Mouse (Mus musculus): ENCODE data around the gene 1700069L16Rik. TPM values are rescaled to one million over a fixed set of nuclear protein-coding genes. Genes with fewer than 3 reads are reported as not detected.

Gene 1700069L16Rik
- polyA plus RNA-seq, 1 experiment = not detected

- Histone ChIP-seq H3K27ac (ENCODE audit: insufficient read depth, low read depth, low read length) (no peak overlapping the region), H3K4me1 (ENCODE audit: control insufficient read depth, insufficient read depth, low read length) (peaks cover 16% of the 10 kb centered on the region), H3K4me3 (ENCODE audit: insufficient read depth, low read depth, low read length) (no peak overlapping the region)
- TF ChIP-seq POLR2A (IDR thresholded peaks at IDR 0.05; ENCODE audit: insufficient read depth, low read depth, low read length) (no peak), CTCF (IDR thresholded peaks at IDR 0.05; ENCODE audit: insufficient read depth, low read depth, low read length) (no peak)
- 70% methylated on average over 6 of the region's 6 CpGs for WGBS
Measured at GRCm38 (mm10) chr5:113726618-113727017, 2.0 kb upstream of the 1700069L16Rik start.

- no peak overlapping the region for H3K4me3 ChIP-seq (ENCODE audit: insufficient read depth, low read depth, low read length)
- H3K4me1 ChIP-seq (ENCODE audit: control insufficient read depth, insufficient read depth, low read length) = peaks cover 7% of the 10 kb centered on the region
- no peak overlapping the region for H3K27ac ChIP-seq (ENCODE audit: insufficient read depth, low read depth, low read length)
- TF ChIP-seq POLR2A (IDR thresholded peaks at IDR 0.05; ENCODE audit: insufficient read depth, low read depth, low read length) = no peak
- TF ChIP-seq CTCF (IDR thresholded peaks at IDR 0.05; ENCODE audit: insufficient read depth, low read depth, low read length) = no peak
- WGBS = 83% methylated on average over 12 of the region's 12 CpGs
Measured at GRCm38 (mm10) chr5:113725417-113725816, 845 bp upstream of the 1700069L16Rik start.

GRCm38 (mm10) chr5:113723567-113724237 lies 870 bp downstream of the 1700069L16Rik start:
- 40% methylated on average over 8 of the region's 8 CpGs for WGBS
- TF ChIP-seq CTCF (IDR thresholded peaks at IDR 0.05; ENCODE audit: insufficient read depth, low read depth, low read length) (no peak), POLR2A (IDR thresholded peaks at IDR 0.05; ENCODE audit: insufficient read depth, low read depth, low read length) (no peak)
- Histone ChIP-seq H3K4me3 (ENCODE audit: insufficient read depth, low read depth, low read length) (no peak overlapping the region), H3K27ac (ENCODE audit: insufficient read depth, low read depth, low read length) (no peak overlapping the region), H3K4me1 (ENCODE audit: control insufficient read depth, insufficient read depth, low read length) (peaks cover 12% of the 10 kb centered on the region)

DNA sequence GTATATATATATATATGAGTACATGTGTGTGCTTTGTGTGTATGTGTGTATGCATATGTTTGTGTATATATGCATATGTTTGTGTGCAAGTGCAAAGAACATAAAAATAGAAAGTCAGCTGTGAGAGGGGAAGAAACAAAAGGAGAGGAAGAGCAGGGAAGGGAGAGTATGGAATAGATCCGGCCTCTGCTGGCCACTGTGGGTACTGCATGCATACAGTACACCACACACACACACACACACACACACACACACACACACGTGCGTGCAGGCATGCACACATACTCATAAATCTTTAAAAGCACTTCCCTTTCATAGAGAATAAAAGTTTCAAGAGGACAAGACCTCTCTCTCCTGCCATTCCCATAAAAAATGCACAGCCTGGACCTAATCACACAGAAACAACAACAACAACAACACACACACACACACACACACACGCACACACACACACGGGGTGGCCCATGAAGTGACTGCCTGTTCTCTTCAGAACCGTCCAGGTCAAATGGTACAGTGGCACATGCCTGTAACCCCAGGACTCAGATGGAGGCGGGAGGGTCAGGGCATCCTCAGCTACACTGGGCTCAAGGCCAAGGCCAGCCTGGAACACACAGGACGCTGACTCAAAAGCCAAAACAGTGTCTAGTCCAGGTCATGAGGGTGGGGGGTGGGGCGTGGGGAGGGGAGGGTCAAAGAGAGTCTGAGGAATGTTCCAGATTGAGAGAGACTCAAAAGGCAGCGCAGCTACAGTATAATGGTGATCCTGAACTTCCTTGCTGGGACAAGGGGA lies 2.2 kb downstream of the 1700069L16Rik start:
- 89% methylated on average over 10 of the region's 10 CpGs for WGBS
- Histone ChIP-seq H3K4me3 (ENCODE audit: insufficient read depth, low read depth, low read length) (no peak overlapping the region), H3K4me1 (ENCODE audit: control insufficient read depth, insufficient read depth, low read length) (peaks cover 17% of the 10 kb centered on the region), H3K27ac (ENCODE audit: insufficient read depth, low read depth, low read length) (no peak overlapping the region)
- TF ChIP-seq POLR2A (IDR thresholded peaks at IDR 0.05; ENCODE audit: insufficient read depth, low read depth, low read length) (no peak), CTCF (IDR thresholded peaks at IDR 0.05; ENCODE audit: insufficient read depth, low read depth, low read length) (no peak)

- no peak overlapping the region for H3K27ac ChIP-seq (ENCODE audit: insufficient read depth, low read depth, low read length)
- 59% methylated on average over 8 of the region's 8 CpGs for WGBS
Measured at GRCm38 (mm10) chr5:113719221-113719661, 5.3 kb downstream of the 1700069L16Rik start.

DNA sequence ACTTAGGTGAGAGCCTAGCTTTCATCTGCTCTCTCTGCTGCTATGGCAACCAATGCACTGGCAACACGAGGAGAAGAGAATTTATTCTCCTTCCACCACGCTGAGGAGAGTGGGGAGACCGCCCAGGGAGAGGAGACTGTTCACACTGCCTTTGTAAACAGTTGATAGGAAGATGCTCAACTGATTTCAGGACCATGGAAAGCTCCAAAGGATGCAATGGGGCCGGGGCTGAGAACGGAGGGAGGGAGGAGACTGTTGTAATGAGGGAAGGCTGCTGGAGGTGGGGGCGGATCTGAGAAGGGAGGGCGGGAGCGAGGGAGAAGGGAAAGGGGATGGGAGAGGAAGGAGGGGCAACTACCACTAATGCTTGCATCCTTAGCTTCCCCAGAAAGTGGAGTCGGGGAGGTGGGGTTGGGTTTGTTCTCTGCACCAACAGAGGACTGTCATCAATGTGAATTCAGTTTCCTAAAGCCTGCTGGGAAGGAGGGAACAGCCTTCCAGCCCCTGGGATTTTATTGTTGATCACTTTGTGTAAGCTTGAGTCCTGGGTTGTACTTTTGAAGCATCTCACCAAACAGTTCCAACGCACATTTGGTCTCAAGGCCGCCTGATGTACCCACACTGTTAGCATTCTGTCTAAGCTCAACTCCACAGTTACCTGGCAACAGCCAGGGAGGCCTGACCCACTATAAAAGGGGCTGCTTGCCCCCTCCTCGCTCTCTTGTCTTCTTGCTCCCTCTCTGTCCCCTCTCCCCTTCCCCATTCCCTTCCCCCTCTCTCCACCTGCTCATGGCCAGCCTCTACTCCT lies 7.8 kb downstream of the 1700069L16Rik start:
- no peak for TF ChIP-seq CTCF (IDR thresholded peaks at IDR 0.05; ENCODE audit: insufficient read depth, low read depth, low read length)
- no peak for TF ChIP-seq POLR2A (IDR thresholded peaks at IDR 0.05; ENCODE audit: insufficient read depth, low read depth, low read length)
- 5% methylated on average over 11 of the region's 12 CpGs for WGBS
- H3K4me3 ChIP-seq (ENCODE audit: insufficient read depth, low read depth, low read length) = no peak overlapping the region
- peaks cover 31% of the 10 kb centered on the region for H3K4me1 ChIP-seq (ENCODE audit: control insufficient read depth, insufficient read depth, low read length)
- H3K27ac ChIP-seq (ENCODE audit: insufficient read depth, low read depth, low read length) = peak overlapping the region; percentile 79

More at GRCm38 (mm10) chr5:113719221-113719661, 5.3 kb downstream of the 1700069L16Rik start:
- no peak for TF ChIP-seq CTCF (IDR thresholded peaks at IDR 0.05; ENCODE audit: insufficient read depth, low read depth, low read length)
- TF ChIP-seq POLR2A (IDR thresholded peaks at IDR 0.05; ENCODE audit: insufficient read depth, low read depth, low read length) = no peak
- Histone ChIP-seq H3K4me3 (ENCODE audit: insufficient read depth, low read depth, low read length) (no peak overlapping the region), H3K4me1 (ENCODE audit: control insufficient read depth, insufficient read depth, low read length) (peaks cover 33% of the 10 kb centered on the region)

- no peak for TF ChIP-seq POLR2A (IDR thresholded peaks at IDR 0.05; ENCODE audit: insufficient read depth, low read depth, low read length)
- no peak for TF ChIP-seq CTCF (IDR thresholded peaks at IDR 0.05; ENCODE audit: insufficient read depth, low read depth, low read length)
- 92% methylated on average over 2 of the region's 2 CpGs for WGBS
- H3K27ac ChIP-seq (ENCODE audit: insufficient read depth, low read depth, low read length) = no peak overlapping the region
- no peak overlapping the region for H3K4me3 ChIP-seq (ENCODE audit: insufficient read depth, low read depth, low read length)
- peaks cover 16% of the 10 kb centered on the region for H3K4me1 ChIP-seq (ENCODE audit: control insufficient read depth, insufficient read depth, low read length)
Measured at GRCm38 (mm10) chr5:113712861-113713260, 11.7 kb downstream of the 1700069L16Rik start.

DNA sequence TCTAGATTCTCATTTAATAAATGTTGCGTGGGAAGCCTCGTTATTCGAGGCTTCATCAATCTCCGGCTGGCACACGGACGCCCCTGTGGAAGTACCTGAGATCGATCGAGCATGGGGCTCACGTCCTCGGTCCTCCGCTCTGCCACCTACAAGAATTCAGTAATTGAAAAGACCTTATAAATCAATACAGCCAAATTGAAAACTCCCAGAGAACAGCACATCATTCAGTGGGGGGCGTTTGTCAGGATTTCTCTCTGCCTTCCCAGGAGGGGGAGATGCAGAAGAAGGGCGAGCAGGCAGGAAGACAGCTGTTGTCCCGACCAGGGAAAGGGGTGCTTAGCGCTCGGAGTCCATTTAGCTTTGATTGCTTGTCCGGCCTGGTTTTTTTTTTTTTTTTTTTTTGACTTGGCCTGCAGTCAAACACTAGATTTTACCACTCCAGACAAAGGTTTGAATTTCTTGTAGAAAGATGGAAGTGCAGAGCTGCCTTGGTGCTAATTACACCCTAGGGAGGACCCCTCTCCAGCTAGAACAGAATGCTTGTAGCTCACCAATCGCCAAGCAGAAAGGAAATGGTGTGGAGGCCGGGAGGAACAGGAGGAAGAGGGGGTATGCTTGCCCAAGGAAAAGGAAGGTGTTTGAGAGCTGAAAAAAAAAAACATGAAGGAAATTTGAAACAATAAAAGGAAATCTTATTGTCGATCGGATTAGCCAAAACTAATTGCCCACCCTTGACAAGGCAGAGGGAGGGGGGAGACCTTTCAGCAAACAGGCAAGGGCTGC lies 20.6 kb downstream of the 1700069L16Rik start:
- Histone ChIP-seq H3K4me3 (ENCODE audit: insufficient read depth, low read depth, low read length) (no peak overlapping the region), H3K4me1 (ENCODE audit: control insufficient read depth, insufficient read depth, low read length) (peaks cover 7% of the 10 kb centered on the region; the same call in 1 of the 2 replicates), H3K27ac (ENCODE audit: insufficient read depth, low read depth, low read length) (no peak overlapping the region)
- TF ChIP-seq CTCF (IDR thresholded peaks at IDR 0.05; ENCODE audit: insufficient read depth, low read depth, low read length) = no peak
- no peak for TF ChIP-seq POLR2A (IDR thresholded peaks at IDR 0.05; ENCODE audit: insufficient read depth, low read depth, low read length)
- 65% methylated on average over 21 of the region's 21 CpGs for WGBS

Measured in olfactory bulb, adult 2 months (tissue).